Mouse (Mus musculus): ENCODE measurements around the gene Pdyn. TPM values are rescaled to one million over a fixed set of nuclear protein-coding genes. Genes with fewer than 3 reads are reported as not detected.

The Pdyn gene
- polyA plus RNA-seq, 1 experiment from 2014 or later, result 0.25 TPM

DNA sequence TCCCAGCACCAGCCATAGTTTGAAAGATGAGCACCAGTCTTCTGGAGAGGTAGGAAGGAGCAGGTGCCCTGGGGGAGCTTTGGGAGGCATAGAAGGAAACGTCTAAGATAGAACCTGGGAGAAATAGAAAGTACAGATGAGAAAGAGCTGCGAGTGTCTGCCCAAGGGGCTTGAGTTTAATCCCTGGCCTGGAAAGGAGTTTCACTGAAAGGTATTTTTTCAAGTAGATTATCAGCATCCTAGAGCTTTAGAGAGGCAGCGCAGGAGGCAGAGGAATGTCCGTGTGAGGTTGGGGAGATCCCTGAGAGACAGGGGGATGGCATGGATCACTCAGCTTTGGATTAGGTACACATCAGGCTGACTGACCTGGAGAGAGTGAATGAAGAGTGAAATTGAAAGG is 27.7 kb downstream of the Pdyn start:
- DNase-seq (ENCODE audit: low spot score) (no peak), ATAC-seq (replicated peaks; ENCODE audit: low FRiP score) (no peak)
- H3K27me3 ChIP-seq (ENCODE audit: control insufficient read depth, insufficient read depth, low read length), result no peaks in the 10 kb centered on the region
- H3K9me3 ChIP-seq (ENCODE audit: control insufficient read depth, low read length), result no peaks in the 10 kb centered on the region
- H3K4me1 ChIP-seq (replicated peaks; ENCODE audit: control insufficient read depth, insufficient read depth, low read length), result no peaks in the 10 kb centered on the region
- H3K36me3 ChIP-seq (ENCODE audit: control insufficient read depth, insufficient read depth, low read length), result no peaks in the 10 kb centered on the region
- H3K27ac ChIP-seq (ENCODE audit: low read depth, low read length), result no peak overlapping the region
- no peak overlapping the region for H3K9ac ChIP-seq (ENCODE audit: low read length)
- no peak overlapping the region for H3K4me2 ChIP-seq (ENCODE audit: low read depth, low read length, severe bottlenecking)
- WGBS, result 86% methylated on average over 4 of the region's 4 CpGs
- H3K4me3 ChIP-seq (ENCODE audit: low read depth, low read length), result no peak overlapping the region

DNA sequence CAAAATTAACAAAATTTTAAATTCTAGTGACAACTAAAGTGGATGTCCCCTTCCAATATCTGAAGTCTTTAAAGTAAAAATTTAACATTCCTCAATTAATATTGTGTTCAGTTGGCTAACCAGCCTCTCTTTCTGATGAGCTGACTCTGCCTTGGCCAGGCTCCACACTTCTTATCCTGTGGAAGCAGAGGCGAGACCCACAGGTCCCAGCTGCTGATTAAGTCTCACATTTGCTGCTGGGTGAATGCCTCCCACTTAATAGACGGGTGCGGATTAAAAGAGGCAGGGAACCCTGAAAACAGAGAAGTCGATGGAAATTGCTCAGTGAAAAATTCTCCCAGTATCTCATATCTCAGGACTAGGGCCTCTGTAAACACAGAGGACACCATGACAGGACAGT is 37.2 kb downstream of the Pdyn start:
- DNase-seq (ENCODE audit: low spot score) (no peak), ATAC-seq (replicated peaks; ENCODE audit: low FRiP score) (no peak)
- H3K4me2 ChIP-seq (ENCODE audit: low read depth, low read length, severe bottlenecking), result no peak overlapping the region
- WGBS, result 74% methylated on average over 4 of the region's 4 CpGs
- H3K9me3 ChIP-seq (ENCODE audit: control insufficient read depth, low read length), result no peaks in the 10 kb centered on the region
- H3K27me3 ChIP-seq (ENCODE audit: control insufficient read depth, insufficient read depth, low read length), result no peaks in the 10 kb centered on the region
- H3K36me3 ChIP-seq (ENCODE audit: control insufficient read depth, insufficient read depth, low read length), result no peaks in the 10 kb centered on the region
- H3K9ac ChIP-seq (ENCODE audit: low read length), result no peak overlapping the region
- no peak overlapping the region for H3K4me3 ChIP-seq (ENCODE audit: low read depth, low read length)
- H3K27ac ChIP-seq (ENCODE audit: low read depth, low read length), result no peak overlapping the region
- no peaks in the 10 kb centered on the region for H3K4me1 ChIP-seq (replicated peaks; ENCODE audit: control insufficient read depth, insufficient read depth, low read length)

DNA sequence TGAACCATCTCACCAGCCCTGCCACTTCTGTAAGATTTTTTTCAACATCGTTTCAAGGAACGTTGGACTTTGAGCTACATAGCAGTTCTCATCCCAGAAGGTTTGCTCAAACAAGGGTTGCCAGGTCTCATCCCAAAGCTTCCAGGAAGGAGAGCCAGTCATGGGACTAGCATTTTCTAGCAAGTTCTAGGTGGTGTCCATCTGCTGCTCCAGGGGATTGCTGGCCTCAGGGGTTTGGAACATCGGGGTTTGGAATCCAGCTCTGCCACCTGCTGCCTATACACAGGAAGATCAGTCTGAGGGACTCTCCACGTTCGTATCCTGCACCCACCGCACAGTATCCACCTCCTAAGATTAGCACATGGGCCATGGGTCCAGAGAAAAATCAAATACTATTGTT is 39.6 kb downstream of the Pdyn start:
- Histone ChIP-seq H3K9ac (ENCODE audit: low read length) (no peak overlapping the region), H3K36me3 (ENCODE audit: control insufficient read depth, insufficient read depth, low read length) (no peaks in the 10 kb centered on the region), H3K4me3 (ENCODE audit: low read depth, low read length) (no peak overlapping the region), H3K9me3 (ENCODE audit: control insufficient read depth, low read length) (no peaks in the 10 kb centered on the region), H3K27ac (ENCODE audit: low read depth, low read length) (no peak overlapping the region), H3K4me2 (ENCODE audit: low read depth, low read length, severe bottlenecking) (no peak overlapping the region), H3K4me1 (replicated peaks; ENCODE audit: control insufficient read depth, insufficient read depth, low read length) (no peaks in the 10 kb centered on the region), H3K27me3 (ENCODE audit: control insufficient read depth, insufficient read depth, low read length) (no peaks in the 10 kb centered on the region)
- no peak for ATAC-seq (replicated peaks; ENCODE audit: low FRiP score)
- WGBS, result 71% methylated on average over 6 of the region's 6 CpGs
- no peak for DNase-seq (ENCODE audit: low spot score)

DNA sequence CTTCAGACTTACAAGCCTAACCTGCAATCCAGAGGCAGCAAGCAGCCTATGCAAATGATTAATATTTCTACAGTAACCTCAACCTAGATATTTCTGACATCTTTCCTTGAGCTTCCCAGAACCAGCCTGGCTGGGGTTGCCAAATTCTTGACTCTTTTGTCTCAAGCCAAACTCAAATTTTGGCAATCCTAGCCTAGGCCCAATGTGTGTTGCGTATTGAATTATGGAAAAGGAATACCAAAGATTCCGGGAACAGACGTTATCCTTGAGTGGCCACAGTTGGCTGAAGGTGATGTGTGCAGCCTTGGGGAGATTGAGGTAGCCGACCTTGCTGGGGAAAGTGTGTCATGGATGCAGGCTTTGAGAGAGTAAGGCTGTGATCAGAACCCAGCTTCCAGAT is 40.8 kb downstream of the Pdyn start:
- Histone ChIP-seq H3K27ac (ENCODE audit: low read depth, low read length) (no peak overlapping the region), H3K27me3 (ENCODE audit: control insufficient read depth, insufficient read depth, low read length) (no peaks in the 10 kb centered on the region), H3K36me3 (ENCODE audit: control insufficient read depth, insufficient read depth, low read length) (no peaks in the 10 kb centered on the region), H3K9ac (ENCODE audit: low read length) (no peak overlapping the region), H3K4me1 (replicated peaks; ENCODE audit: control insufficient read depth, insufficient read depth, low read length) (no peaks in the 10 kb centered on the region), H3K9me3 (ENCODE audit: control insufficient read depth, low read length) (no peaks in the 10 kb centered on the region), H3K4me2 (ENCODE audit: low read depth, low read length, severe bottlenecking) (no peak overlapping the region), H3K4me3 (ENCODE audit: low read depth, low read length) (no peak overlapping the region)
- DNase-seq (ENCODE audit: low spot score), result no peak
- 89% methylated on average over 4 of the region's 4 CpGs for WGBS
- no peak for ATAC-seq (replicated peaks; ENCODE audit: low FRiP score)

DNA sequence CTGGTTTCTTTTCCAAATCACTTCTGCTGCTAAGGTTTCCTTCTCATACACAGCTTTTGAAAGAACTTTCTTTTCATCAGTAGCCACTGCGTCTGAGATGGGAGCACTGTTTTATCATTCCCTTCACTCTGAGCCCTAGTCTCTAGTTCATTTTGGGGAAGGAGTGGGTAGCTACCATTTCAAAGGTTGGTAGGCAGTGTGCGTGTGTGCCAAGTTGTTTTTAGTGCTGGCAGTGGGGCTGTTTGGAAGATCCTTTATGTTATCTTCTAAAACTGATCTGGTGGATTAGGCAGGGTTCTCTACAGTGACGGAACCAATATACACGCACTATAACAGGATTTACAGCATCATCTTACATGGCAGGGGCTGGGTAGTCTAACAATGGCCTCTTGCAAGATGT is 44.6 kb downstream of the Pdyn start:
- H3K27me3 ChIP-seq (ENCODE audit: control insufficient read depth, insufficient read depth, low read length), result no peaks in the 10 kb centered on the region
- ATAC-seq (replicated peaks; ENCODE audit: low FRiP score) (no peak), DNase-seq (ENCODE audit: low spot score) (no peak)
- H3K4me3 ChIP-seq (ENCODE audit: low read depth, low read length), result no peak overlapping the region
- H3K36me3 ChIP-seq (ENCODE audit: control insufficient read depth, insufficient read depth, low read length), result no peaks in the 10 kb centered on the region
- 88% methylated on average over 4 of the region's 4 CpGs for WGBS
- H3K9me3 ChIP-seq (ENCODE audit: control insufficient read depth, low read length), result no peaks in the 10 kb centered on the region
- no peak overlapping the region for H3K27ac ChIP-seq (ENCODE audit: low read depth, low read length)
- no peak overlapping the region for H3K9ac ChIP-seq (ENCODE audit: low read length)
- H3K4me2 ChIP-seq (ENCODE audit: low read depth, low read length, severe bottlenecking), result no peak overlapping the region
- no peaks in the 10 kb centered on the region for H3K4me1 ChIP-seq (replicated peaks; ENCODE audit: control insufficient read depth, insufficient read depth, low read length)

GRCm38 (mm10) chr2:129654233-129654950 is 45.3 kb downstream of the Pdyn start:
- WGBS, result 89% methylated on average over 4 of the region's 4 CpGs

GRCm38 (mm10) chr2:129653632-129654031 is 46.0 kb downstream of the Pdyn start:
- 91% methylated on average over 2 of the region's 2 CpGs for WGBS
- H3K4me3 ChIP-seq (ENCODE audit: low read depth, low read length), result no peak overlapping the region
- no peak for ATAC-seq (replicated peaks; ENCODE audit: low FRiP score)

More at GRCm38 (mm10) chr2:129654233-129654950, 45.3 kb downstream of the Pdyn start:
- no peak for ATAC-seq (replicated peaks; ENCODE audit: low FRiP score)
- DNase-seq (ENCODE audit: low spot score), result no peak
- Histone ChIP-seq H3K9me3 (ENCODE audit: control insufficient read depth, low read length) (no peaks in the 10 kb centered on the region), H3K36me3 (ENCODE audit: control insufficient read depth, insufficient read depth, low read length) (no peaks in the 10 kb centered on the region), H3K4me2 (ENCODE audit: low read depth, low read length, severe bottlenecking) (no peak overlapping the region), H3K9ac (ENCODE audit: low read length) (no peak overlapping the region), H3K27ac (ENCODE audit: low read depth, low read length) (no peak overlapping the region), H3K27me3 (ENCODE audit: control insufficient read depth, insufficient read depth, low read length) (no peaks in the 10 kb centered on the region), H3K4me3 (ENCODE audit: low read depth, low read length) (no peak overlapping the region), H3K4me1 (replicated peaks; ENCODE audit: control insufficient read depth, insufficient read depth, low read length) (no peaks in the 10 kb centered on the region)

DNA sequence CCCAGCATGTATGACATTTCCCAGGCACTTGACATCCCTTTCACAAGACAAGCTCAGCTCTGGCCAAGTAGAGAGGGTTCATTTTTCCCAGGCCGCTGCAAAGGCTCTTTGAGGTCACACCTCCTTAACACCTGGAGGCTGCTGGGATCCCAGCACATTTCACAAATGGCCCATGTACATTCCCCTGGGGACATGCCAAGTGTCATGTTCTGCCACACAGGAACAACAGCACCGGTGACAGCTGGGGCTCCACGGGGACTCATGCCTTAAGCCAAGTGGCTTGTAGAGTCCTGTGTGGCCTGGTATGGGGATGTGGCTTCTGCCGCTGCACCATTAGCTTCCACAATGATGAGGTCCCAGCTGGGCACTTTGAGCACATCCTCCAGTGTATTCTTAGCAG is 47.0 kb downstream of the Pdyn start:
- Histone ChIP-seq H3K4me2 (ENCODE audit: low read depth, low read length, severe bottlenecking) (no peak overlapping the region), H3K27me3 (ENCODE audit: control insufficient read depth, insufficient read depth, low read length) (no peaks in the 10 kb centered on the region), H3K36me3 (ENCODE audit: control insufficient read depth, insufficient read depth, low read length) (no peaks in the 10 kb centered on the region), H3K4me3 (ENCODE audit: low read depth, low read length) (no peak overlapping the region), H3K9ac (ENCODE audit: low read length) (no peak overlapping the region), H3K9me3 (ENCODE audit: control insufficient read depth, low read length) (no peaks in the 10 kb centered on the region), H3K27ac (ENCODE audit: low read depth, low read length) (no peak overlapping the region), H3K4me1 (replicated peaks; ENCODE audit: control insufficient read depth, insufficient read depth, low read length) (no peaks in the 10 kb centered on the region; the same call in 1 of the 2 replicates)
- DNase-seq (ENCODE audit: low spot score), result no peak
- no peak for ATAC-seq (replicated peaks; ENCODE audit: low FRiP score)
- WGBS, result 80% methylated on average over 4 of the region's 4 CpGs

More at GRCm38 (mm10) chr2:129653632-129654031, 46.0 kb downstream of the Pdyn start:
- Histone ChIP-seq H3K9ac (ENCODE audit: low read length) (no peak overlapping the region), H3K36me3 (ENCODE audit: control insufficient read depth, insufficient read depth, low read length) (no peaks in the 10 kb centered on the region), H3K27ac (ENCODE audit: low read depth, low read length) (no peak overlapping the region), H3K4me1 (replicated peaks; ENCODE audit: control insufficient read depth, insufficient read depth, low read length) (no peaks in the 10 kb centered on the region; the same call in 1 of the 2 replicates), H3K27me3 (ENCODE audit: control insufficient read depth, insufficient read depth, low read length) (no peaks in the 10 kb centered on the region), H3K9me3 (ENCODE audit: control insufficient read depth, low read length) (no peaks in the 10 kb centered on the region), H3K4me2 (ENCODE audit: low read depth, low read length, severe bottlenecking) (no peak overlapping the region)
- no peak for DNase-seq (ENCODE audit: low spot score)

Measured in forebrain, embryonic 11.5 days (tissue).